Mouse (Mus musculus): ENCODE results near the gene Cptp. TPM values are rescaled to one million over a fixed set of nuclear protein-coding genes. Genes with fewer than 3 reads are reported as not detected.

Cptp gene
- polyA plus RNA-seq, 1 experiment from 2014 or later, result 20.5 TPM

GRCm38 (mm10) chr4:155895826-155896225 is 26.6 kb upstream of the Cptp start:
- Histone ChIP-seq H3K4me2 (replicated peaks) (peak overlapping the region; percentile 95; the same call in 1 of the 2 replicates), H3K36me3 (peaks cover 45% of the 10 kb centered on the region), H3K4me1 (peaks cover 37% of the 10 kb centered on the region), H3K27me3 (no peaks in the 10 kb centered on the region), H3K9ac (replicated peaks) (no peak overlapping the region), H3K4me3 (peak overlapping the region; percentile 100; the same call in 1 of the 2 replicates), H3K9me3 (no peaks in the 10 kb centered on the region), H3K27ac (replicated peaks) (no peak overlapping the region)
- WGBS, result 99% methylated on average over 4 of the region's 4 CpGs
- ATAC-seq (replicated peaks), result no peak

GRCm38 (mm10) chr4:155895216-155895615 is 26.0 kb upstream of the Cptp start:
- no peak for ATAC-seq (replicated peaks)
- Histone ChIP-seq H3K9me3 (no peaks in the 10 kb centered on the region), H3K9ac (replicated peaks) (peak overlapping the region; percentile 98; the same call in 1 of the 2 replicates), H3K4me2 (replicated peaks) (peak overlapping the region; percentile 95), H3K4me3 (peak overlapping the region; percentile 100), H3K27me3 (no peaks in the 10 kb centered on the region), H3K36me3 (peaks cover 39% of the 10 kb centered on the region), H3K27ac (replicated peaks) (peak overlapping the region; percentile 46), H3K4me1 (peaks cover 43% of the 10 kb centered on the region)
- 32% methylated on average over 6 of the region's 6 CpGs for WGBS

GRCm38 (mm10) chr4:155894311-155894881 is 25.2 kb upstream of the Cptp start:
- peak overlapping the region; percentile 100 for H3K4me3 ChIP-seq
- H3K36me3 ChIP-seq, result peaks cover 38% of the 10 kb centered on the region
- H3K4me2 ChIP-seq (replicated peaks), result peak overlapping the region; percentile 95
- peak overlapping the region; percentile 46 for H3K27ac ChIP-seq (replicated peaks)
- peak overlapping the region; percentile 98 for H3K9ac ChIP-seq (replicated peaks)
- ATAC-seq (replicated peaks), result no peak
- no peaks in the 10 kb centered on the region for H3K9me3 ChIP-seq
- H3K4me1 ChIP-seq, result peaks cover 51% of the 10 kb centered on the region
- WGBS, result 20% methylated on average over 8 of the region's 8 CpGs
- no peaks in the 10 kb centered on the region for H3K27me3 ChIP-seq

GRCm38 (mm10) chr4:155893212-155893690 is 24.0 kb upstream of the Cptp start:
- Histone ChIP-seq H3K9me3 (no peaks in the 10 kb centered on the region), H3K4me1 (peaks cover 52% of the 10 kb centered on the region), H3K36me3 (peaks cover 37% of the 10 kb centered on the region), H3K4me3 (peak overlapping the region; percentile 100), H3K27me3 (no peaks in the 10 kb centered on the region), H3K4me2 (replicated peaks) (peak overlapping the region; percentile 95), H3K9ac (replicated peaks) (peak overlapping the region; percentile 98), H3K27ac (replicated peaks) (no peak overlapping the region)
- 65% methylated on average over 8 of the region's 8 CpGs for WGBS
- no peak for ATAC-seq (replicated peaks)

- peaks cover 39% of the 10 kb centered on the region for H3K36me3 ChIP-seq
- peak overlapping the region; percentile 100 for H3K27ac ChIP-seq (replicated peaks)
- ATAC-seq (replicated peaks), result peak; percentile 42
- H3K4me1 ChIP-seq, result peaks cover 52% of the 10 kb centered on the region
- H3K4me3 ChIP-seq, result peak overlapping the region; percentile 100
- H3K9ac ChIP-seq (replicated peaks), result peak overlapping the region; percentile 98
- H3K27me3 ChIP-seq, result no peaks in the 10 kb centered on the region
- peak overlapping the region; percentile 95 for H3K4me2 ChIP-seq (replicated peaks)
- no peaks in the 10 kb centered on the region for H3K9me3 ChIP-seq
- WGBS, result 5% methylated on average over 37 of the region's 37 CpGs
Observed at GRCm38 (mm10) chr4:155892438-155893211, 23.4 kb upstream of the Cptp start.

GRCm38 (mm10) chr4:155892017-155892416 is 22.8 kb upstream of the Cptp start:
- peaks cover 52% of the 10 kb centered on the region for H3K4me1 ChIP-seq
- peak overlapping the region; percentile 98 for H3K9ac ChIP-seq (replicated peaks)
- under 1% methylated on average over 54 of the region's 56 CpGs for WGBS
- H3K4me3 ChIP-seq, result peak overlapping the region; percentile 100
- no peaks in the 10 kb centered on the region for H3K27me3 ChIP-seq
- peak overlapping the region; percentile 95 for H3K4me2 ChIP-seq (replicated peaks)
- H3K9me3 ChIP-seq, result no peaks in the 10 kb centered on the region
- ATAC-seq (replicated peaks), result peak; percentile 91
- H3K27ac ChIP-seq (replicated peaks), result peak overlapping the region; percentile 100
- peaks cover 42% of the 10 kb centered on the region for H3K36me3 ChIP-seq

- Histone ChIP-seq H3K4me3 (peak within 1 kb of the TSS; percentile 100), H3K4me1 (peaks cover 52% of the 10 kb centered on the region), H3K36me3 (peaks cover 42% of the 10 kb centered on the region), H3K9ac (replicated peaks) (peak within 1 kb of the TSS; percentile 98), H3K4me2 (replicated peaks) (peak within 1 kb of the TSS; percentile 95), H3K9me3 (no peaks in the 10 kb centered on the region), H3K27ac (replicated peaks) (peak within 1 kb of the TSS; percentile 100), H3K27me3 (no peaks in the 10 kb centered on the region)
- WGBS, result under 1% methylated on average over 52 of the region's 52 CpGs
- ATAC-seq (replicated peaks), result peak; percentile 85
Observed at GRCm38 (mm10) chr4:155891551-155892001, 22.3 kb upstream of the Cptp start, which contains the start of the genes Pusl1 and Acap3. Gene Pusl1 (minus strand): TSS chr4:155891781. Gene Acap3 (plus strand): TSS chr4:155891822.

- WGBS, result under 1% methylated on average over 33 of the region's 34 CpGs
- peaks cover 52% of the 10 kb centered on the region for H3K4me1 ChIP-seq
- H3K27ac ChIP-seq (replicated peaks), result 0 out of 2 replicates have a peak overlapping the region, but pooled peaks have one; percentile 100
- no peaks in the 10 kb centered on the region for H3K27me3 ChIP-seq
- H3K9me3 ChIP-seq, result no peaks in the 10 kb centered on the region
- H3K4me3 ChIP-seq, result peak overlapping the region; percentile 100
- H3K9ac ChIP-seq (replicated peaks), result peak overlapping the region; percentile 98
- H3K4me2 ChIP-seq (replicated peaks), result peak overlapping the region; percentile 95
- peaks cover 42% of the 10 kb centered on the region for H3K36me3 ChIP-seq
- ATAC-seq (replicated peaks), result no peak
Observed at GRCm38 (mm10) chr4:155891011-155891471, 21.8 kb upstream of the Cptp start.

- H3K4me3 ChIP-seq, result no peak overlapping the region
- ATAC-seq (replicated peaks), result no peak
- H3K27ac ChIP-seq (replicated peaks), result no peak overlapping the region
- no peak overlapping the region for H3K4me2 ChIP-seq (replicated peaks)
- H3K9ac ChIP-seq (replicated peaks), result no peak overlapping the region
- H3K27me3 ChIP-seq, result no peaks in the 10 kb centered on the region
- 85% methylated on average over 5 of the region's 5 CpGs for WGBS
- peaks cover 53% of the 10 kb centered on the region for H3K36me3 ChIP-seq
- H3K4me1 ChIP-seq, result peaks cover 34% of the 10 kb centered on the region
- no peaks in the 10 kb centered on the region for H3K9me3 ChIP-seq
Observed at GRCm38 (mm10) chr4:155889316-155889715, 20.1 kb upstream of the Cptp start.

- no peak for ATAC-seq (replicated peaks)
- Histone ChIP-seq H3K4me1 (peaks cover 23% of the 10 kb centered on the region), H3K4me2 (replicated peaks) (no peak overlapping the region), H3K36me3 (peaks cover 58% of the 10 kb centered on the region), H3K4me3 (no peak overlapping the region), H3K9ac (replicated peaks) (no peak overlapping the region), H3K27ac (replicated peaks) (no peak overlapping the region), H3K27me3 (no peaks in the 10 kb centered on the region), H3K9me3 (no peaks in the 10 kb centered on the region)
- WGBS, result 92% methylated on average over 9 of the region's 9 CpGs
Observed at GRCm38 (mm10) chr4:155888181-155888580, 18.9 kb upstream of the Cptp start.

GRCm38 (mm10) chr4:155887674-155888073 is 18.4 kb upstream of the Cptp start:
- 89% methylated on average over 10 of the region's 10 CpGs for WGBS
- H3K4me3 ChIP-seq, result no peak overlapping the region
- H3K36me3 ChIP-seq, result peaks cover 58% of the 10 kb centered on the region
- no peak for ATAC-seq (replicated peaks)
- H3K9ac ChIP-seq (replicated peaks), result no peak overlapping the region
- H3K9me3 ChIP-seq, result no peaks in the 10 kb centered on the region
- H3K27ac ChIP-seq (replicated peaks), result no peak overlapping the region
- no peak overlapping the region for H3K4me2 ChIP-seq (replicated peaks)
- peaks cover 18% of the 10 kb centered on the region for H3K4me1 ChIP-seq
- H3K27me3 ChIP-seq, result no peaks in the 10 kb centered on the region

- no peaks in the 10 kb centered on the region for H3K9me3 ChIP-seq
- ATAC-seq (replicated peaks), result no peak
- no peak overlapping the region for H3K4me3 ChIP-seq
- no peak overlapping the region for H3K4me2 ChIP-seq (replicated peaks)
- H3K27me3 ChIP-seq, result no peaks in the 10 kb centered on the region
- H3K36me3 ChIP-seq, result peaks cover 58% of the 10 kb centered on the region
- 93% methylated on average over 5 of the region's 5 CpGs for WGBS
- H3K4me1 ChIP-seq, result peaks cover 18% of the 10 kb centered on the region
- H3K27ac ChIP-seq (replicated peaks), result no peak overlapping the region
- no peak overlapping the region for H3K9ac ChIP-seq (replicated peaks)
Observed at GRCm38 (mm10) chr4:155886330-155886729, 17.1 kb upstream of the Cptp start.
